Mouse (Mus musculus) gonadal fat pad, adult 2 months (tissue): Measurements from ENCODE around the gene Thegl. TPM values are rescaled to one million over a fixed set of nuclear protein-coding genes. Genes with fewer than 3 reads are reported as not detected.

Source experiments
- DNase-seq: peaks from one replicate; pipeline ENCODE4 v3.0.0-alpha.2; 2012; ENCODE audit warnings: low read depth
- polyA plus RNA-seq: library from polyadenylated mRNA; depleted of rRNA; stranded (reverse); fragments of >200 nt; gene quantifications from 2 replicates; pipeline ENCODE4 v1.2.3, GENCODE M21; 2012

Gene Thegl
- polyA plus RNA-seq, 1 experiment: 0.28 TPM

DNA sequence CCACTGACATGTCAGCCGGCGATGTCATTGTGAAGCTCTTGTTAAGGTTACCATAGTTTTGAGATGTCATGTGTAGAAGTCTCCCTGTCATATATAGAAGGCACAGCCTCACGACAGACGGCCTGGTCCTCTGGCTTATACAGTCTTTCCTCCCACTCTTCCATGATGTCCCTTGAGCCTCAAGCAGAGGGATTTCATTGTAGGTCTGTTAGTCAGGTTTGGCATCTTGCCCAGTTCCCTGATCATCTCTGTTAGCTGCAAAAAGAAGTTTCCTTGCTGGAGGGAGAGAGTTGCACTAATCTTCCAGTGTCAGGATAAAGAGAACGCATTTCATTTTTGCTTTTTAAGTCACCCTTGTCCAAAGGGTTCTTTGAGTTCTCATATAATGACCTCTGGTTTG is 36.8 kb downstream of the Thegl start:
- DNase-seq: no peak

DNA sequence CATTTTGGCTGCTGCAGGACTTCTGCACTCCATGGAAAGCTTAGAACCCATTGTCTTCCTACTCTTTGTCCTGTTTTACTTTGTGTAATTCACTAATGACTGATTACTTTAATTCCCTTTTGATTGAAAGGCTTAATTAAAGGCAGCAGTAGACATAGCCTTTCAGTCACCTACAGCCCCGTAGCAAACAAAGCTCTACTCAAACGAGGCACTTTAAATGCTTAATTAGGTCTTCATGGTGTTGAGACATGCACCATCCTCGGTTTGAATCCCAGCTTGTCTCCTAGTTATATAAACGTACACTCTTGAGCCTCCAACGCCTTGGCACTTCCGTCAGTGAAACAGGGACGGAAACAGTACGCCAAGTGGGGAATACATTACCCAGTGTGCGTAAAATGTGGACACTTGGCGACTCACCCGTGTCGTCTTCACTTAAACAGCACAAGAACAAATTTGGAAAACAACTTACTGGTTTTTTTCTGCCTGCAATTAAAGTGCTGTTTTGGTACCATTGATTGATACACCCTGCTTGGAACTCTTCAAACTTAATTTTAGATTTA is 41.1 kb downstream of the Thegl start:
- DNase-seq: no peak

DNA sequence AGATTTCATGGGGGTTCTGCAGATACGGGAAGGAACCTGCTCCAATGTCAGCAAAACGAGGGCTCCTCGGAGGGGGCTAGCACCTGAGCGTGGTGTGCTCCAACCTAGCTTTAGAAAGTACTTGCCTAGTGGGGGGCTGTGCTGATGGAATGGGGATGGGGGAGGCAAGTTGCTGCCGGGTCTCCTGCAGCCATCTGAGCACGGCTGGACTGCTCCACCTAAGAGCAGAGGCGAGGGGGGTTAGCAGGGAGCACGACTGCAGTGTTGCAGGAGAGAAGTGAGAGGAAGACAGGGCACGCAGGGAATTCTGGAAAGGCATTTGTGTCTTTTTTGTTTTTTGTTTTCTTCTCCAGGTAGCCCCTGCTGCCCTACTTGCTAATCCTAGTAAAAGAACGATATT is 44.5 kb downstream of the Thegl start:
- DNase-seq: no peak

DNA sequence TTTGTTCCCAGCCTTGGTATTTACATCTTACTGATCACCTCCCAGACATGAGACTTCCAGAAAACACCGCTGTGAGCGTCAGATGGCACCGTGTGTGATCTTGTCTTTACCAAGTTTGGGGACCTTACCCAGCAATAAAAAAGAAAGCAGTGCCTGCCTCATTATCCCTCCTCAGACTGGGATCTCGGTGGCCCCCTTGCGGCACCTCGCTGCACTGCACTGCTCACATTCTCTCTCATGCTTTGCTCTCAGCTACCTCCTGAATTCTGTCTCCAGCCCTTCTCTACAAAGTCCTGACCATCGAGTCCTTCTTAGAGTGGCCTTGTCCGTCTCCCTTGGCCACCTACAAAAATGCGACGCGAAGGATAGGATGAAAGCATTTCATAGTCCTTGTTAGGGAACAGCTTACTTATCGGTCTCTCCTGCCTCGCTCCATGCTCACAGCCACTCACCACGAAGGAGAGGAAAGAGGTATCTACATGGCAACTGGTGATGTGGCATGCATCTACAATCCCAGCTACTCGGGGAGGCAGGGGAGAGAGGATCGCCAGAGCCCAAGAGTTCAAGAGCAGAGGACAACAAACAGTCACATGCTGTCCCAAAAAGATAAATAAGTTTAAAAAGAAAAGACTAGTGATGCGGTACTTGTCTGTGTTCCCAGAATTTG is 45.7 kb downstream of the Thegl start:
- DNase-seq: no peak

DNA sequence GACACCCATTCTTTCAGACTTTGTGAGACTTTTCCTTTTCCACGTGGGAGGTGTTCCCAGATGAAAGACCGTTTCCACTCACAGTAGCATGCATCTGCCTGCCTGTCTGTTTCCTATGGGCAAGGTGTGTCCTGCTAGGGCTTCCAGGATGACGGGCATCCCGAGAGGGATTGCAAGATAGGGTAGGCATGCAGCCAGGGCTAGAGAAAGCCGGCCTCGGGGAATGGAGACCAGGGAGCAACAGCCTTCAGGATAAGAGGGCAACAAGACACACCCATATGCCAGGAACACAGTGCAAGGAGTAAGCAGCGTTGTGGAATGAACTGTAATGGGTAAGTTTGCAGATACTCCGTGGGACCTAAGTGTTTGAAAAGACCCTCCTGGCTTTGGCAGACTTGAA is 51.5 kb downstream of the Thegl start:
- no peak for DNase-seq

DNA sequence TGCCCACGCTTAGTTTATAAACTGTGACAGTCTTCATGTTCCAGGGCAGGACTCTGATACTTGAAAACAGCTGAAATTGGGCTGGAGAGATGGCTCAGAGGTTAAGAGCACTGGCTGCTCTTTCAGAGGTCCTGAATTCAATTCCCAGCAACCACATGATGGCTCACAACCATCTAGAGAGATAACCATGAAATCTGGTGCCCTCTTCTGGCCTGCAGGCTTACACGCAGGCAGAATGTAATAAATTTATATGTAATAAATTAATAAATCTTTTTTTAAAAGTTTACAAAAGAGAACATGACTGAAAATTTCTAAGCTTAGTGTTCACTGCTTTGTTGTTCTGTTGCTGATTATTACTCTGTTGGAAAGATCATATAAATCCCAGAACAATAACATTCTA is 55.2 kb downstream of the Thegl start:
- DNase-seq: no peak

DNA sequence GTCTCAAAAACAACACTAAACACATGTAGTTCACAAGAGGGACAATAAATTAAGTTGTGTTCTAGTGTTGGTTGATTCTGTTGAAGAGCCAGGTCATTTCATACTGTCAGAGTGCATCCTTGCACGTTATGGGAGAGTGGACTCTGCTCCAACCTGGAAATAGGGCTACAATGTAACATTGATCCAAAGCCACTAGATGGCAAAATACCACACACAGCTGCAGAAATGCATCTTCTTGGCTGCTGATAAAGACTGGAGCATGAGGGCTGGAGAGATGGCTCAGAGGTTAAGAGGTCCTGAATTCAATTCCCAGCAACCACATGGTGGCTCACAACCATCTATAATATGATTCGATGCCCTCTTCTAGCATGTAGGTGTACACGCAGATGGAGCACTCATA is 55.8 kb downstream of the Thegl start:
- no peak for DNase-seq

DNA sequence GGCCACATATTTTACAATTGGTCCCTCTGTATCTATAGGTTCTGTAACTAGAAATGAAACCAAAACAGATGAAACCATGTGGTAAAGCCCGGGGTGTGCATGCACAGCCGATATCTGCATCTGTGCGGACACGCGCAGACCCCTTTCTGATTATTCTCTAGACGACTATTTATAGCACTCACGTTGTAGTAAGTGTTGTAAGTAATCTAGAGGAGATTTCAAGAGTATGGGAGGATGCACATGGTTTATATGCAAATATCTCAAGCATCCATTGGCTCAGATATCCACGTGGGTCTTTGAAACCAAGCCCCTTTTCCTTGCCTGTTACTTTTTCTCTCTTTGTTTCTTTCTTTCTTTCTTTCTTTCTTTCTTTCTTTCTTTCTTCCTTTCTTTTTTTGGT is 58.0 kb downstream of the Thegl start:
- no peak for DNase-seq

DNA sequence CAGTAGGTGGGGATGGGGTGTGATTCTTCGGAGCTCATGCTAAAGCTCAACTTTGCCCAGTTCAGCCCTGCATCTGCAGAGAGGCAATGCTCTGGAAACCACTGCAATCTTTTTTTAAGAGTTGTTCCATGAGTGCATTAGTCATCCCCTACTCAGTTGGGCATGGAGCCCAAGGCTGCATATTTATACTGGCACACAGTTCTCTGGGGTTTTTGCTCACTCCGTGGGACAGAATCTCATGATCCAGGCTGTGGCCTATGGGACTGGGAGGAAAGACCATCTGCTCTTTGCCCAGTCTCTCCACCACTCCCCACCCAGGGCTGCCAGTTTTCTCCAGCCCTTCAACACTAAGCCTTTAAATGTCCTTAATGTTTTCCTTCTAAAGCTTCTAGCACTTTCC is 59.1 kb downstream of the Thegl start:
- no peak for DNase-seq

DNA sequence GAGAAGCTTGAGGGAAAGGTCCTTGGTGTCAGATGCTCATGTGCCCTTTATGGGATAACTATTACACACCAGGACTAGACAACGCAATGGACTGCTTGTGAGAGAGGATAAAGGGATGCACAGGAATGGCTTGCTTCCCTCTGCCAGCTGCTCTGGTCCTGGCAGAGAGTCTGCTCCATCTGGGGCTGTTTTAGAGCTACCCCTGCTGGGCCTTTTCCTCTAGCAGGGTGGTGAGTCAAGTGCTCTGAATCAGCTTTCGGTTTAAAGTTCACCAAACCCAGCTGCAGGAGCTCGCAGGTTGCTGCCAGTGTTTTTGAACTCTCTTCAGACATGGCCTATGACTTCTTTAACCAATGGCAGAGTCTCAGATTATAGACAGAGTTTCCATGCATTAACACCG is 60.1 kb downstream of the Thegl start:
- no peak for DNase-seq

DNA sequence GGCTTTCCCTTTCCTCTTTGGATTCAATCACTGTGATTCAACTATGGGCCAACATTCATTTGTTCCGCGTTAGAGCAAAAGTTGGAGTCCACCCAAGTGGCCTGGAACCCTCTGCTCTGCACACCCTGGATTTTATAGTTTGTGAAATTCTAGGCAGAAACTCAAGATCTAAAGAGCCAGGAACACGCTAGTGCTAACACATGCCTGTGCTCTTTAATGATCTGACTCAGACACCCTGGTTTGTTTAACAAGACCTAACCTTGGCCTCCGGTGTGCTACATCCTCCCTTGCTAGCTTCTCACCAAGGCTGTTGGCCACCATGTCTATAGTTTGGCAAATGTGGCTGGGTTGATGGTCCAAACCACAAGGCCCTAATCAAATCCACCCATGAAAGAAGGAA is 64.9 kb downstream of the Thegl start:
- no peak for DNase-seq

DNA sequence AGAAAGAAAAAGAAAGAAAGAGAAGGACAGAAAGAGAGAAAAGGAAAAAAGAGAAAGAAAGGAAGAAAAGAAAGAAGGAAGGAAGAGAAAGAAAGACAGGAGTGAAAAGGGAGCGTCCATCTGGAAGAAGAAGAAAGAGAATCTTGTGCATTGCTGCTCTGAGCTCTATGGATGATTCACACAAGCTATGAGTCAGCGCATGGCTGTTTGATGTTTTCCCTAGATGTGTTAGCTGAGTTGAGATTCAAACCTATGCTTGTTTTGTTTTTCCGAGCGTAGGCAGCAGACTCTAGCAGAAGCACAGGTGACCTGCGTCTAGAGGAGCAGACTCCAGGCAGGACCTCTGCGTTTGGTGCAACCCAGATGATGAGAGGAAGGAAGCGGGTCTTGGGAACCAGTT is 66.9 kb downstream of the Thegl start:
- no peak for DNase-seq

DNA sequence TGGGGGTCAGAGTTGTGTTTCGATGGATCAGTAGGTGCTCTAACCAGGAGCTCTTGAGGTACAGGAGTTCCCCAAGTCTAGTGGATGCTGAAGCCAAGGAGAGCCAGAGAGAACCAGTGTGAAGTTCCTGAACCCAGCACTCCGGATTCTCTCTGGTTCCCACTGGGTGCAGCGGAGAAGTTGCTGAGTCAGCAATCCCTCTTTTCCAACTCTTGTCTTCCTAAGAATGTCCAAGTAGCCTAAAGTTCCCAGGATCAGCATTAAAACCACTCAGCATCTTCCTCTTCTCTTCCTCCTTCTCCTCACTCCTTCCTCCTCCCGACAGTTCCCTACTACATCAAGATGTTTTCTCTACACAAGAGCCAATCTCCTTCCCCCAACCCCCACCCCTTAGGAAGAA is 68.6 kb downstream of the Thegl start:
- DNase-seq: no peak

DNA sequence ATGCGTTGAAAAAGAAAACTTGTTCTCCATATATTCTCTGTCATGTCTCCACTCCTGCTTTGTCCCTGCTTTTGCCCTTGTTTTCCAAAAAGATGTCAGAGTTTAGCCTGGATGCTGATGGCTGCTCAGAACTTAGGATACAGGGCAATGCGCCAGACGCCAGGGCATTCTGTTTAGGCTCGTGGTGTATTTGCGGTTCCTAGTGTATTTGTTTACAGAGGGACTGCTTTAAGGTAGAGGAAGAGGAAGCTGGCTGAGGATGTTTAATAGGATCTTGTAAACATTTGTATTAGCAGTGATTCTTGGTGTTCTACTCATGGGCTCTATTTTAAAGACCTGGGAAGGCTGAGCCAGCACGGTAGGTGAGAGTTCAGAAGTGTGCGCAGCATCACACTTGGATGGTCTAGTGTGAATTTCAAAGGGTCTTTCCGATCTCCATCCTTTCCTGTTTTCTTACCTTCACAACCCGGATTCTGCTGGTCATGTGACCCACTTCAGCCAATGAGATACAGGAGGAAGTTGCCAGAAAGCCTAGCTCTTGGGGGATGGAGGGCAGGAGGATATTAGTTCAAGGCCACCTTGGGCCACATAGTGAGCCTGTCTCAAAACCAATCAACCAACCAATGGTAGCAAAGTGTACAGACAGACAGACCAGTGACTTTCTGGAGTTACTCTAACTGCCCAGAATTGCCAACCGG is 70.1 kb downstream of the Thegl start:
- DNase-seq: no peak

DNA sequence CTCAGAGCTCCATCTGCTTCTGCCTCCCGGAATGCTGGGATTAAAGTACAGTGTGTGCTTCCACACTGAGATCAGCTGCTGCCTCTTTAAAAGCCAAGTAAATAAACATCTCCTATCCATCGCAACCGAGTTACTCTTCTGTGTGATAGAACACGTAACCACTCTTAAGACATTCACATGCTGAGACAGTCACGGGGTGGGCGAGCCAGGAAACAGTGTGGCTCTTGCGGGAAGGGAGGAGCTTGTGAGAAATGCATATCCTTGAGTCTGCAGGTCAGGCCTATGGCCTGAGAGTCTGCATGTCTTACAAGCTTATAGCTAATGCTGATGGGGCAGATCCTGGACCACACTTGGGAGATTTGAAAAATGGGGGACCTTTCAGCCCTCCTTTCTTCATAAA is 70.7 kb downstream of the Thegl start:
- no peak for DNase-seq

DNA sequence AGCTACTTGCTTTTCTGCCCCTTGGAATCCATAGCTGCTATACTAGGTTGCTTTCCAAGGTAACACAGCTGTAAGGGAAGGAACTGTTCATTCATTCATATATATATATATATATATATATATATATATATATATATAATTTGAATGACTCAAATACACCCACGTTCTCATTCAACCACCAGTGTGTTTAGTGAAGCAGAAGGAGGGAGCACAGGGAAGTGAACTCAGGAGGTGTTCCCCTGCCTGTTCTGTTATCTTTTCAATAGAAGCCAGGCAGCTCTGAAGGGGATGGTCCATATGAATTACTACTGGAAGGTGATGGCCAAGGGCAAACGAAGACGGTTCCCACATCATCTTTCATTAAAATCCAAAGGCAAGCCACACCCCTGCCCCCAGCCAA is 71.3 kb downstream of the Thegl start:
- DNase-seq: no peak

DNA sequence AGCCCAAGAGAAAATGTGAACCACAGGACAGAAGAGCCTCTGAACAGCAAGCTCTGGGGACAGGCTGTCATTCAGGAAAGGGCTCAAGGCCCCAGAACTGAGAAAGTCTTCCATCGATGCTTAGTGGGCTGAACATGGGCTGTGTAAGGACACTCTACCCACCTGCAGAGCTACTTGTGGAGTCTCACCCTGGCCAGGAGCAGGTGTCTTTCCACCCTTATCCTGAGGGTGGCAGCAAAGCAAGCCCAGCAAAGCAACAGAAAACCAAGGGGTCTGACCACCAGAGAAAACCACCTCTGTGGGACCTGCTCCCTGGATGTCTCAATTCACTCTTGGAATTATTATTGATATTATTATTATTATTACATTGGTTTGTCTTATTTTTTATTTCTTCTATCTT is 73.5 kb downstream of the Thegl start:
- no peak for DNase-seq

DNA sequence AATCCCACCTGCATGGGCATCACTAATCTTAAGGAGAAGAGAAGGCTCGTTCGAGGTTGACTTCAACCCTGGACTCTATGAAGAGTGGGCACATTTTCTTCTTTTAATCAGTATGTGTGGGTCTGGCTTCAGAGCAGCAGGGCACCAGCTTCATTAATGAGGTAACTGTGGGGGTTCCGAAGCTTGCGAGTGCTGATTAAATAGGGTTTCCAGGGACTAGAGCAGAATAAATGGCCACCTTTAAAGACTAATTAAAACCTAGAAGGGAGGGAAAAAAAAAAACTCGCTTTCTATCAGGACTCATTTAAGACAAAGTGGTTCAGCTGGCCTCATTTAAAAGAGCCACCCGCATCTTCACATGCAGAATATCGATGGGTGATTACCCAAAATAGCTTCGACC is 74.1 kb downstream of the Thegl start:
- DNase-seq: no peak

DNA sequence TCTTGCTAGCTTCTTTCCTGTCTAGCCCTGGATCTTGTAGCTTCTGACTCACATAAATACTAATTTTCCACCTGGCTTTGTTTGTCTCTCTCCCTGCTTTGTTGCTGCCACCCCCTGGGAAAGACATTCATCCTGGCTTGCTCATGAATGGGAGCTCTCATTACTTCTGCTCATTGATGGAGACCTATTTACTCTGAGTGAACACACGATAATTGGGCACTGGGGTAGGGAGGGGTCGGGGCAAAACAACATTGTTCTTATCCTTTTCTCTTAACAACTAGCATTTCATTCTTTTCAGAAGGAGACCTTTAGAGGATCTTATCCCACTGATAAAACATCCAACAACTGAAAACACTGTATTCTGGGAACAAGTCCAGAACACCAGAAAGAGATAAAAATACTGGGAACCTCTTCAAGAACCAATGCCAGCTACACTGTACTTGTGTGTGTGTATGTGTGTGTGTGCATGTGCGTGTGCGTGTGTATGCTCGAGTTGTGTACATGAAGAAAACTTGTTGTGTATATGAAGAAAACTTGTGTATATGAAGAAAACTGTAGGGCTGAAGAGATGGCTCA is 74.8 kb downstream of the Thegl start:
- DNase-seq: no peak

DNA sequence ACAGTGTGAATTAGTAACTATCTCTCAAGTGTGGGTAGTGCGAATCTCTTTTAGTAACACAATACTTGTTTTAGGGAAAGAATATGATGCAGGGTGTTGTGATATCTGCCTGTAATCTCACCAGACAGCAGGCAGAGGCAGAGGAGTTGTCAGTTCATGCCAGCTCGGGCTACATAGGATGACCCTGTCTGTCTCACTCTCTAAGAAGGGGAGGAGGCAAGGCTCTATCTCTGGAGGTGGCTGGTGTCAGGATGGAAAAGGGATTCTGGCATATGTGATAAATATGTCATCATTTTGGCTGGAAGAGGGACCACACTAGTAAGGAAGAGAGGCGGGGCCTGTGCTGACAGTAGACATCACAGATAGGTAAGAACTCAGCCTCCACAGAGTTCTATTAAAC is 76.1 kb downstream of the Thegl start:
- no peak for DNase-seq

DNA sequence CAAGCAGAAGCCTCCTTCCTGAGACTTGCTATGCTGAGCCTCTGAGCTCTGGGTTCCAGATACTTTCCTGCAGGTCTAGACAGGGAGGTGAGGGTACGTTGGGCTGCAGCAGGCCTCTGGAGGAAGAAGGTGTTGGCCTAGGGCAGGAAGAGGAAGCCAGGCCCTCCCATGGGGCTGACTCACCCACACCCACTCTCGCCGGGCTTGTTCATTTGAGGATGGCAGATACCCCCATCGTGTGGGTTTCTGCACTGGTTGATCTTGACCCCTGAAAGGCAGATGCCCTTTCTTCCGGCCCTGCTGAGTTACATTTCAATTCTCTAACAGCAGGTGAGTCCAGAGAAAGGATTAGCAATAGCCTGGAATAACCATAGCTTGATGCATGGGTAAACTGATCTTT is 76.7 kb downstream of the Thegl start:
- no peak for DNase-seq

DNA sequence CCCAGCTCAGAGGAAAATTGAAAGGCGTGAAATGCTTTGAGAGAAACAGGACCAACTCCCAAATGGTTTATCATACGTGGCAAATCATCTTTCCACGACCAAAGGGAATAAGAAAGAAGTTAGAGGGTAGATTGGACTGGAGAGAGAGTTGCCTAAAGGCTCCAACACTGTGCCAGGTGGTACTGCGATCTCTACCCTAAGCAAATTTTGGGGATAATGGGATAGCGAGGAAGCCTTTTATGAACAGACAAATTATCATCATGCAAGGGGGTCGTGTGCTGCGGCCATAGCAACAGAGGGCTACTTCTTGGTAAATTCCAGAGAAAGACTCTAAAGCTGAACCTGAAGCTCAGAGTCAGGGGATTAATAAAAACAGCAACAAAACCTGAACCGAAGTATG is 78.1 kb downstream of the Thegl start:
- DNase-seq: no peak
